Mouse (Mus musculus): Measurements from ENCODE around the gene Sult3a1. TPM values are rescaled to one million over a fixed set of nuclear protein-coding genes. Genes with fewer than 3 reads are reported as not detected.
A peak's percentile ranks its signal among the peaks of the same experiment; 100 is the strongest.

The Sult3a1 gene
- polyA plus RNA-seq, 1 experiment, result not detected

GRCm38 (mm10) chr10:33904530-33905481 lies 47.3 kb downstream of the Sult3a1 start, which contains the start of gene Rsph4a:
Gene Rsph4a, plus strand, starts transcription at chr10:33905111.
- TF ChIP-seq POLR2A (IDR thresholded peaks at IDR 0.05; ENCODE audit: borderline replicate concordance, low read depth, low read length), result no peak
- no peak for TF ChIP-seq CTCF (IDR thresholded peaks at IDR 0.05; ENCODE audit: low read depth, low read length)
- H3K4me1 ChIP-seq (ENCODE audit: control insufficient read depth, insufficient read depth, low read length), result no peaks in the 10 kb centered on the region
- H3K4me3 ChIP-seq (ENCODE audit: insufficient read depth, low read length), result peak within 1 kb of the TSS; percentile 37
- no peak within 1 kb of the TSS for H3K27ac ChIP-seq (ENCODE audit: insufficient read depth, low read depth, low read length)

GRCm38 (mm10) chr10:33905489-33905888 lies 48.0 kb downstream of the Sult3a1 start:
- H3K4me1 ChIP-seq (ENCODE audit: control insufficient read depth, insufficient read depth, low read length), result no peaks in the 10 kb centered on the region
- peak overlapping the region; percentile 37 for H3K4me3 ChIP-seq (ENCODE audit: insufficient read depth, low read length)
- H3K27ac ChIP-seq (ENCODE audit: insufficient read depth, low read depth, low read length), result no peak overlapping the region
- TF ChIP-seq CTCF (IDR thresholded peaks at IDR 0.05; ENCODE audit: low read depth, low read length), result no peak
- no peak for TF ChIP-seq POLR2A (IDR thresholded peaks at IDR 0.05; ENCODE audit: borderline replicate concordance, low read depth, low read length)

Other genes starting within 250 kb of the Sult3a1 start
- not detected in 2 replicates for gene Clvs2, start 233.0 kb upstream of the Sult3a1 start, polyA plus RNA-seq (2012; ENCODE audit: insufficient read depth, insufficient read length, missing spikeins)
- not detected in 2 replicates for gene Sult3a2, start 71.0 kb upstream of the Sult3a1 start, polyA plus RNA-seq (2012; ENCODE audit: insufficient read depth, insufficient read length, missing spikeins)
- not detected in 2 replicates for gene Rsph4a, start 47.4 kb downstream of the Sult3a1 start, polyA plus RNA-seq (2012; ENCODE audit: insufficient read depth, insufficient read length, missing spikeins)
- gene Zup1, start 93.5 kb downstream of the Sult3a1 start, polyA plus RNA-seq (2012; ENCODE audit: insufficient read depth, insufficient read length, missing spikeins), result 44.5 and 50.8 TPM in 2 replicates
- 50.9 and 55.8 TPM in 2 replicates for gene Rwdd1, start 161.9 kb downstream of the Sult3a1 start, polyA plus RNA-seq (2012; ENCODE audit: insufficient read depth, insufficient read length, missing spikeins)
- not detected in 2 replicates for gene Trappc3l, start 179.9 kb downstream of the Sult3a1 start, polyA plus RNA-seq (2012; ENCODE audit: insufficient read depth, insufficient read length, missing spikeins)
- not detected in 2 replicates for gene Calhm4, start 186.6 kb downstream of the Sult3a1 start, polyA plus RNA-seq (2012; ENCODE audit: insufficient read depth, insufficient read length, missing spikeins)
- gene Calhm5, start 238.8 kb downstream of the Sult3a1 start, polyA plus RNA-seq (2012; ENCODE audit: insufficient read depth, insufficient read length, missing spikeins), result not detected in 2 replicates

All from bone marrow macrophage, adult 2 months (primary cell).